Mouse (Mus musculus) layer of hippocampus, postnatal 36 days (tissue): ENCODE measurements around the gene Fyn. TPM values are rescaled to one million over a fixed set of nuclear protein-coding genes. Genes with fewer than 3 reads are reported as not detected.

ENCODE experiments used
- DNase-seq, 2 experiments: peaks; one replicate each; pipeline ENCODE4 v3.0.0; 2022
- total RNA-seq, 2 experiments: library from RNA; stranded (reverse); gene quantifications; 2 replicates each; pipeline ENCODE4 v1.2.3; 2021

Gene Fyn
- total RNA-seq, 2 experiments from 2014 or later = 137 to 141 TPM

DNA sequence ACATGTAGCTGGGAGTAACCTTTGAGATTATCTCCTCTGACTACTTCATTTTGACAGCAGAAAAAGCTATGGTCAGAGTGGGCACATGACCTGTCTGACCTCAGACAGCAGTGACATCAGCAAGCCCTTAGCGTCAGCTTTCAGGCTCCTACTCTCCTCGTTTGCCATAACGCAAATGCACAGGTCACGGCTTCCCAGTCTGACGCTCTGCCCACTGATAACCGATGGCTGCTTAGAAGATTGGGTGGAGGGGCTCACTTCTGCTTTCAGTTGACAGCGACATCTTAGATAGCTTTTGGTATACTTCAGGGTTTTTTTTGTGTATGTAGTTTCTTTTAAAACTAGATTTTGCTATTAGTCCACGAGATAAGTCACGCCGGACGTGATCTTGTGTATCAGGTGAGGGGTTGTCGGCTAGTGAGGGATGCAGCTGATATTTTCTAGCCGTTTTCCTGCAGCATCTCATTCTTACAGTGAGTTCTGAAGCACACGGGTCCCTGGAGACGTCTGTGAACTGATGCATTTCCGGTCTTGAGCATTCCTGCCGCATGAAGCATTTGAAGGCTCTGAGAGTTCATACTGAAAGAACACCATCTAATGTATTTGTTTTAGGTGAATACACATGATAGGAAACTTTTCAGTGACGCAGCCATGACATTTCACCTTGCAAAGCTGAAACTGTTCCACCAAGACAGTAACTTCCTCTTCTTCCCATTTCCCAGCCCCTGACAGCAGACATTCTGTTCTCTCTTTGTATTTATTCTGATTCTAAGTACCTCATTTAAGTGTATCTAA, 44.4 kb downstream of the Fyn start:
- DNase-seq = no peak

DNA sequence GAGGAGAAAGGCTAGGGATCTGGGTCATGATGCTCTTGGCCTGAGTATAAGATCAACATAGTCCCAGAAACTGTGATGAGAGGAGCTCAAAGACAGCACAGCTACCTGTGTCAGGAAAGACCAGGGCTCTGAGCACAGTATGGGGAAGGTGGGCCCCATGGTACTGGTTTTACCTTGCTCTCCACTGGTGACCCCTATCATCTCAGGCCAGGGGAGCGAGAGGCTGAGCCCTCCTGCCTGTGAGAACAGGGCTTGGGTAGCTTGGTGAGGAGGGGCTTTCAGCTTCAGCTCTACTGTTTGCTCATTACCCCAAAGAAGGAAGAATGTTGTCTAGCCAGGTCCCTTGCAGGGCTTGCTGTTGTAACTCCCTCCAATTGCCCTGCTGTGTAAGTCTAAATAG, 45.4 kb downstream of the Fyn start:
- no peak for DNase-seq

DNA sequence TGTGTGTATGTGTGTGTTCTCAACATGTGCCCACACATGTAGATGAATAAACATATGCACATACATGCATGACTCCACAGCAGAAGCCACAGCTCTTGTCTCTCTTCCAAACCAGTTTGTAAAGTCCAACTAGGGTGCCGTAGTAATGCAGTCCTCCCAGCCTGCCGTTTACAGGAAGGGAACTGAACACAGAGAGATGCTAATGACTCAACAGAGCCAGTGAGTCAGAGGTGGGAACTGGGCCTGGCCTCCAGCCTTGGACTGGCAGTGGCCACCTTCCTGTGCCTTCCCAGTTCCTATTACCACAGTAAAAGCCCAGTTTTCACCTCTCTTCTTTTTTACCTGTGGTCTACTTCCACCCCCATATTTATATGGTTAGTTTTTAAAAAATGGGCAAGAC, 46.9 kb downstream of the Fyn start:
- no peak for DNase-seq

DNA sequence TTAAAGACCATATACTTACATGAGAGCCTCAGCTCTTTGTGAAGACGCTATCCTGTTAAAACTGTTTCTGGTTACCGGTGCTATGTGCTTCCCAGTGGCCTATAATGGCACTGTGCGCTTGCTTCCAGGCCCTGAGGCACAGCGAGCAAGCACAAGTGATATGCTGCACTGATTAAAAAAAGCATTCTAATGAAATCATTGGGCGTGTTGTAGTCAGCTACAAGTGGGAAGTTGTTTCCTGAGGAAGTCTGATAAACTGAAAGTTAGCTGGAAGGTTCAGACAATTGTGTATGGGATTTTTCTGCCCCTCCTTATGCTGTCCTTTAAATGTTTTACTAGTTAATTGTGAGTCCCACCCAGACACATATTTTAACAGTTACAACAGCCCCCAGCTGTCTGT, 49.0 kb downstream of the Fyn start:
- DNase-seq = no peak

DNA sequence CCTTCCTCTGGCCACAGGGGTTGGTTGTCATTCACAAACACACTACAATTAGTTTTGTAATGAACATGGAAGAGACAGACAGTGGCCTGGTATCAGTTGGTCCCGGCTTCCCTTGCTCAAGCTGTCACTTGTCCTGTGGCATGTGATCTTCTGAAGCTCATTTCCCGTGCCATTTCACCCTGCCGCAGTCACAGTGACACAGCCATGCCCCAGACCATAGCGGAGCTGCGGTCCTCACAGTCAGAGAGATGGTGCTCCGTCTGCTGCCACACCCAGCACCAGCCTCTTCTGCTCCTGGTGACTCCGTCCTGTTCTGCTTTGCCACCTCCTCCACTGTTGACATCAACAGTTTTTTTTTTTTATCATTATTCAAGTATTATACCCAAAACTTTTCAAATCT, 49.7 kb downstream of the Fyn start:
- DNase-seq = no peak

DNA sequence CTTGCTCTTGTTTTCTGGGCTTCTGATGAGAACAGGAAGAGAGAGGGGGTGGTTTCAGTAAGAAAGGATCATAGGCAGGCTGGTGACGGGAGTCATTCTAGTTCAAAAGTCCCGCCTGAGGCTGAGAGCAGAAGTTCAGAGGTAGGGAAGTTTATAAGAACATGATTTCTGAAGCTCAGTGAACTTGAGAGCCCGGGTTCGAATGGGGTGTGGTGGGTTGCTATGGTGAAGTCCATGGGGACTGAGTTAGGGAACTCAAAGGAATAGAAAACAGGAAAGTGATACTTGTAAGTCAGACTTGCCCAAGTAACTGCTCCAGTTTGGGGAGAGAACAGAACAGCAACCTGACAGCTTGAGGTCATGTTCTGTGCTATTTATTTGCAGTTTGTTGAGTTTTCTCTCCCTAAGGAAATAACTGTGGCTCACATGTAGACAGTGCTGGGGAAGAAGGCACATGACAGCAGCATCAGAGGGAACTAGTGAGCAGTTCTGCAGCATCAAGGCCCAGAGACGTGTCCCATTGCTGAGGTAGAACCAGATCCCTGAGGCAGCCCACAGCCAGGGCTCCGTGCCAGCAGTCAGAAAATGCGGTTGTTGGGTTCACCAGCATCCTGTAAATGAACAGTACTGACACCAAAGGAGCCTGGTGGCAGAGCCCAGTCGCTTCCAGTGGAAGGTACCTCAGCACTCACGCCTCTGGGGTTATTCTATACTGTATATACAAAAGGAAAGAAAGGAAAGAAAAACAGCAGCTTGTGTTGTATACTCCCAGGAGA, 52.4 kb downstream of the Fyn start:
- DNase-seq = no peak

DNA sequence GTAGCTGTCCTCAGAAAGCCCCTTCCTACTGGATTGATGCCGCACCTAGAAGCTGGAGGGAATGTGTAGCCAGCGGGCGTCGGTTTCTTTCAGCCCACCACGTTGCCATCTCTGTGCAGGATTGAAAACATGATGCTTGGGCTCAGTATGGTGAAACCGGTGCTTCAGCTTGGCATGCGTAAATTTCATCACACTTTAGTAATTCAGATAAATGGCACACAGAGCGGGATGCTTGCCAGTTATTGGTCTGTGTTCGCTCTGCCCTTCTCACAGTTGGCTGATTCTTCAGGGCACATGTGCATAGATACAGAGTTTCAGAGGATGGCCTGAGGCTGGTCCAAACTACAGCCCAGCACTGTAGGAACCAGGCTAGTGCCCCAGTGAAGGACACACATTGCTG, 53.1 kb downstream of the Fyn start:
- DNase-seq = no peak

DNA sequence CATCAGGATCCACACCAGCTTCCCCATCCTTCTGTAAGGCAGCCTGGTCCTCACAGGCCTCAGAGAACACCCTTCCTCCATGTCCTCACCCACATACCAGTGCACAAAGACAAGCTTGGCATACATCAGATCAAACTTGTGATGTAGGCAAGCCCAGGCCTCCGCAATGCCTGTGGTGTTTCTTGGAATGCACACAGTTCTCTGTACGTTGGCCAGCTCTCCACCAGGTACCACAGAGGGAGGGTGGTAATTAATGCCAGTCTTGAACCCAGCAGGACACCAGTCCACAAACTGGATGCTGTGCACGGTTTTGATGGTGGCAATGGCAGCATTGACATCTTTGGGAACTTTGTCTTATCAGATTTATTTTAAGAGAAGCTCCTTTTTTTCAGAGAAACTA, 56.0 kb downstream of the Fyn start:
- no peak for DNase-seq

DNA sequence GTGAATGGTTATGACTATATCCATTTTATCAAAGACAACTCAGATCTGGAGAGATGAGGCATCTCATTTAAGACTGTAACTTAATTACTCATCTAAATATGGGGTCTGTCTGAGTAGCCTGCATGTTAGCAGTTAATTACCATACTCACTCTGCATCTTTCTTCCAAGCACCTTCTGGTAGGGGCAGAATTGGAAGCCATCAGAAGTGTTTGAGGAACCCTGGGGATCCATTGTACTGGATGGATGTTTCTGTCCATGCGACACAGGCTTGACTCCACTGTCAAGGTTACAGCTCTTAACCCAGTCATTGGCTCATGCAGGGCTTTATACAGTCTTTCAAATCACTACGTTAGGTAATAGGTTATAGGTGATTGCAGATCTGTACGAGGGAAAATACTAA, 57.4 kb downstream of the Fyn start:
- no peak for DNase-seq

DNA sequence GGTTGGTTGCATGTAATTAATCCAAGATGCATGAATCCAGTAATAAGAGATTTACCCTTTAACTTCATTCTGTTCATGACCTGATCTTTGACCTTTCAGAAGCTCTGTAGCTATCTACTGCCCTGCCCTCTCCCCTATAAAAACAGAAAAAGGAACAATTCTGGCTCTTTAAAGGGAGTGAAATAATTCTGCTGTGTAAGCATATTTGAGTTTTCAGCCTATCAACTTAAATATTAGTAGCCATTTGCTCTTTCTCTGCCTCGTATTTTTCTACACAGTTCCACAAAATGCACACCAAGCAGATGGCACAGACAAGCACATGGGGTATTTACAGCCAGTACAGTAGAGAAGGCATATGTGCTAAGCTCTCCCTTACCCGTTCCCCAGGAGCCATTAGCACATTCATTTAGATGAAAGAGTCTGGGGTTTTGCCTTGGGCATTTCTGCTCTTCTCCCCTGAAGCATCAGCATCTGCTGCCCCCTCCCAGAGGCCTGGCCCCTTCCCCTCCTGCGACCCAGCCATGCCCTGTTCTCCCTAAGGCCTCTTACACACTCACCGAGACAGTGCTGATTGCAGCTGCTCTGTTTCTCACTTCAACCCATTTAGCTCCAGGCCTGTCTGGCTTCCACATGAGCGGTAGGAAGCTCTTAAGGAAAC, 58.3 kb downstream of the Fyn start:
- peak; percentile 34 to 54 for DNase-seq

DNA sequence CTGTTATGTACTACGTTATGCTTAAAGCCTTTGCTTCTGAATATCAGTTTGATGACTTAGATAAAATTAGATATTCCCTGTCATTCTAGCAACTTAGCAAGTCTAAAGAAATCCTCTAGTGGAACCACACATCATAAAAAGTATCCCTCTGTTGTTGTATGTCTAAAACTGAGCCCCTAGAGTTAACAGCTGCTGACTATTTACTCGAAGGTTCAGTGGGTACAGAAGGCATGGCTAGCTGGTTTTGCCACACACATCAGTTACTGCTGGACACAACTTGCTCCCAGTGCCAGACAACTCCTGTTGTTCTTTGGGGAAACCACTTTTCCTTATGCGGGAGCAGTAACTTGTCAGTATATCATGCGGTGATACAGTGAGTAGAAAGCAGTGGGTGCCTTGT, 61.0 kb downstream of the Fyn start:
- DNase-seq = no peak

DNA sequence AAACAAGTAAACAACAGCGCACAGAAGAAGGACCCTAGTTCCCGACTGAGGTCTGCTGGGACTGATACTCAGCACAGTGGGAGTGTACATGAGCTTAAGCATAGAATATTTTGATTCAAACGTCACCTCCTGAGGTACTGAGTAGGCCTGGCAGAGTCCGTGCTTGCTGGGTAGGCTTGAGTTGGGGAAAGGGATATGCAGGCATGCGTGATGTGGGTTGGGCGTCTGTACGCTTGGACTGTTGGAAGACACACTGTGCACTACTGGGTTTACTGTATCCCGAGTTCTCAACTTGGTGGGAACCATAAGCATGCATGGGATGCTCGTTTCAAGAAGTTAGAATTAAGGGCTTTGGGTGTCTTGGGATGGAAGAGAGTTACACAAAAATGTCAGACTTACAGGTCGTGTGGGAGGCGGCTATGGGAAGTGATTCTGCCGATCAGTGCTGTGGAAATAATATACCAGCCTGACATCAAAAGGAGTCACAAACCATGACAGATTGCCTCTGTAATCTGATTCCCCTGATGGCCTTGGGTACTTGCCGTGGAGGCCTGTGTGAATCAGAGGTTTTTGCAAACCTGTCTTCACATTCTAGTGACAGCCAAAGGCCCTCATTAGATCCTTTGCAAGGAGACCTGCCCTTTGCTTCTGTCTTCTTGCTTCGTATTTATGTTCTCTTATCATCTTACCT, 61.6 kb downstream of the Fyn start:
- no peak for DNase-seq

DNA sequence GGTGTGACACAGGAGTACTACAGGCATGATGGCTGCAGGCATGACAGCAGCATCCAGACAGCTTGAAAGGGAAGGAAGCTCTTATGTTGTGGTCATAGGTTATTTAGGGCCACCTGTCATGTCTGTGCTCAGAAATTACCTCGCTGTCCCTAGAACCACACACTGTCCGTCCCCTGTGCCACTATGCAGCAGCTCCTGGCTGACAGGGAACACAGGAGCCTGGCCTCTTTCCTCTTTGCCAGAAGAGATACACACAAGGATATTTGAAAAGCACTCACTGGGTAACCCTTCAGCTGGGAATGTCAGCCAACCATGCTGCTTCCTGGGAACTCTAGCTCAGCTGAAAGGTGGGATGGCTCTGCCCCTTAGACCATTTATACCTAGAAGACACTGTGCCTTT, 62.6 kb downstream of the Fyn start:
- no peak for DNase-seq

DNA sequence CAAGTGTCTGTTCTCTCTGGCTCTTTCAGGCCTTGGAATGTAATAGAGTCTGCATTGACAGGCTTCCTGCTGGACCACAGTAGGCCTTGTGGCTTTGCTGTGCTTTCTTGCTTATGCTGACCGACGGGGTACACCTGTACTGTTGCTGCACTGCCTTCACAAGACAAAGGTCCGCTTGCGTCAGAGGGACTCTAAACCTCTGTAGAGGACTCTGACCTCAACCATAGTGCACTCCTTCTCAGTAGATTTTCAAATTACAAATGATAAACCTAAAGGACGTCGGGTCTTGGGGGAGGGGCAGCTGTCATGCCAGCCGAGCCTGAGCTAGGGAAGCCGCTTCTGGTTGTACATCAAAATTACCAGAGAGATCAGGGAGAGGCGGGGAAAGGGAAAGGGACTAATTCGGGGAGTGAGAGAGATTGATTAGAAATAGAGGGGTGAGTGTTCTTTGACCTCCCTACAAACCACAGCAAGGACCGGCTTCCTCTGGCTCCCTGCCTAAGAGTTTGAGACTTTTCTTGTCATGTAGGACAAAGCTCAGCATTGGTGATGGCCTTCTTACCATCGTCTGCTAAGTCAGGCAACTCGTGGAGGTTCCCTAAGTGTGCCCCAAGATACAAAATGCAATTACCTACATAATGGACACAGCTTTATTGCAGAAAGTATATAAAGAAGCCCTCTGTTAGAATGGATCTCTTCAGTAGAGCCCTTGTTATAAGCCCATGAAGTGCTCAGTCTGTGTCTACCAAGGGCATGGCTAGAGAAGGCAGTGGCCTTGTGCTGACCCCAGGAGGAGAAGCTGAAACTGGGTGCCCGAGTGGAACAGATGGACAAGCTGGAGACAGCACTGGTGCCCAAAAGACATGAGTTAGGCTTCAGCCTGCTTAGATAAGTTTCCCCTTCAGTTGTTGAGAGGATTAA, 64.3 kb downstream of the Fyn start:
- DNase-seq = no peak

DNA sequence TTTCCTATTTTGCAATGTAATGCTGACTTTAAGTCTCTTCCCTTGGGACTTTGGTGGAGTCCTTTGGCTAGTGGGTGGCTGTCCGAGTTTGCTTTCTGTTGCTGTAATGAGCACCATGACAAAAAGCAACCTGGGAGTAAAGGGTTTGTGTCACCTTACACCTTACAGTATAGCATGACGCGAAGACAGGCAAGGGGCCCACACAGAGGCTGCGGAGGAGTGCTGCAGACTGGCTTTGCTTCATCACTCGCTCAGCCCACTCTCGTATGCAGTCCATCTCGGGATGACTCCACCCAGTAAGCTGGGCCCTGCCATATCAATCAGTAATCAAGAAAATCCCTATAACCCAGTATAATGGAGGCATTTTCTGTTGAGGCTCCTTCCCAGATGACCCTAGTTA, 65.2 kb downstream of the Fyn start:
- DNase-seq = no peak

DNA sequence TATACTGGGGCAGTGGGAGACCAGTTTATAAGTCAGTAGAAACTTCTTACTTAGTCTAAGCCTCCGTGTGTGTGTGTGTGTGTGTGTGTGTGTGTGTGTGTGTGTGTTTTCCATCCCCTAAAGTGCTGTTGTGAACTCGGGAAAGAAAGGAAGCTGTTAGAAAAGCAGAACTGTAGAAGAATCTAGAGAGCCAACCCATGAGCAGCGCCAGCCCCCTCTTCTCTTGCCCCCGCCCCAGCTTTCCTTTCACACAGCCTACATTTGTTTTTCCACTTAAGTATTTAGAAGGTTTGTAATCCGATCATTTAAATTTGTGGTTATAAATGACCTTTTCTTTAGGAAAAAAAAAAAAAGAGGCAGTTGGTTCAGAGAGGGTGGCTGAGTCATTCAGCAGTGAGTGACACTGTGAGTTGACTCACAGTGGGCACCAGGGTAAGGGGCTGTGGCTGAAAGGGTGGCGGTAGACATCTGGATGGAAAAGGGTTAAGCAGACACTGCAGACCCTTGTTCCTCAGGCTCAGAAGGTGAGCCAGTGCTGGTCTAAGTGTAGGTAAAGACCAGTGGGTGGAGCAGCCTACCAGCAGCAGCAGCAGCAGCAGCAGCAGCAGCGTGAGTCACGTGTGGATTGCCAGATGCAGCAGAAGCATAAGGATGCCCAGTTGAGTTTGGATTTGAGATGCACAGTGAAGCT, 66.2 kb downstream of the Fyn start:
- no peak for DNase-seq

DNA sequence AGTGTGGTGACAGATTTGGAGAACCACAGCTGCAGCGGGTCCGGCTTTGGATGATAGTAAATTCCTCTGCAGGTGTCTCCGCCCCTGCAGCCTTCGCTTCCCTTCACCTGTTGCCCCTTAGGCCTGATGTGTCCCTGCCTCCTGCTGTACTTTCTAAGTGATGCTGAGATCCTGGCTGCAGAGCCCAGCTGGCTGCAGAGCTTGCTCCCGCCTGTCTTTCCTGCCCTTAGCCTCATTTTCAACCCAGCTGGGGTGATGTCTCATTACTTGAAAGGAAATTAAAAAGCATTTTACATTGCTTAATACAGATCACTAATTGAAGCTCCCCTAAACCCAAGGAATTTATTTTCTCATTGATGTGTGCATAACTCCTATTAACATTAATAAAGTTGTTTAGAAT, 70.2 kb downstream of the Fyn start:
- no peak for DNase-seq

DNA sequence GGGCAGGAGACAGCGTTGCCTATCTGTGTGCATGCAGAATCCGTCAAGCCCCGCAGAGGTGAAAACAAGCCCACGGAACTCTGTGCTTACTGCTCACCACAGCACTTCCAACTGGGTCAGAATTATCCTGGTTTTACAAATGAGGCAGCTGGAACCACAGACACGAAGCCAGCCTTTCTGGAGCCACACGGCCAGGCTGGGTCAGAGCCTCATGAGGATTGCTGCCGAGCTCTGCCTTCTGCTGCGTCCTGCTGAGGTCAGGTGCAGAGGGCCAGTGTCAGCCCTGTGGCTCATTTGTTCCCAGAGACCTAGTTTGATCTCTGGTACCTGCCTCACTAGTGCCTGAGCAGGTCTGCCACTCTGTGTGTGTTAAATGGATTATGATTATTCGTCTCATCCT, 71.9 kb downstream of the Fyn start:
- DNase-seq = no peak

DNA sequence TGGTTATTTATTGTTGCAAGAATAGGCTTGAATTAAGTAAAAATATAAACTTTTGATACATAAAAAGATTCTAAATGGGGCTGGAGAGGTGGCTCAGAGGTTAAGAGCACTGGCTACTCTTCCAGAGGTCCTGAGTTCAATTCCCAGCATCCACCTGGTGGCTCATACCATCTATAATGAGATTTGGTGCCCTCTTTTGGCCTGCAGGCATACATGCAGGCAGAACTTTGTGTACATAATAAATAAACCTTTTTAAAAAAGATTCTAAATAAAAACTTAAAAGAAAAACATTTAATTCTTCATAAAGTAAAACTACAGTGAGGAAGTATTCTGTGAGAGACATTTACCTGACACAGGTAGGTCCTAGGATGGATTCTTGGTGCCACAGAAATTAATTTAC, 73.0 kb downstream of the Fyn start:
- DNase-seq = no peak

DNA sequence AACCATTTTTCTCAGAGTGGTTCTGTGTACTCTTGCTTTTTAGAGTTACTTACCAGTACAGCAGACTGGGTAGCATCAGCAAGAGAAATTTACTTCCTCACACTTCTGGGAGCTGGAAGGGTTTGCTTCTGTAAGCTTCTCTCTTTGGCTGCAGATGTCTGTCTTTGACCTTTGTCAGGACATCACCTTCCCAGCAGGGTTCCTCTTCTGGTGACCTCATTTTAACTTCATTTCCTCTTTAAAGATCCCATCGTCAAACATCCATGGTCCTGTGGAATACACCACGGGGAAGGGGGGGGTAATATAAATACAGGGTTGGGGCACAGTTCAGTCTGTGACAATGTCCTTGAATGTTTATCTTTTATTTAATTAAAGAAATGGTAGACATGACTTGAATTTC, 74.5 kb downstream of the Fyn start:
- no peak for DNase-seq

DNA sequence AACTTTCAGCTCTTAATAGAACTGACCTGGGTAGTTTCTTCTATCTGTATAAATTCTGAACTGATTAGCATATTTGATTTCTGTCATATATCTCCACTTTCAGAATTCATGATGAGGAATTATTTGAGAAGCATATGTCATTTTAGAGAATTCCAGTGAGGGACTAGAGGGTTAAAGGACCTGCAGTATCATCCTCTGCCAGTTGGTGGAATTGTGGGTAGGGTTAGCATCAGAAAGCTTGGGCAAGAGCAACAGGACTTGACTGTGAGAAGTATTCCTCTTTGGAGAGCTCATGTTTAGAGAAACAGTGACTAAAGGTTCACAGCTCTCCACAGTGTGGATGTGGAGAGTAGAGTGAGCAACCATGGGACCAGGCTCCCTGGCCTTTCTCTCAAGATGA, 75.3 kb downstream of the Fyn start:
- DNase-seq = no peak
